Mouse (Mus musculus): Measurements from ENCODE around the gene Htr2a.
A peak's percentile ranks its signal among the peaks of the same experiment; 100 is the strongest.

The Htr2a gene

GRCm38 (mm10) chr14:74640819-74641381 is at the start of gene Htr2a:
Gene Htr2a, plus strand, starts transcription at chr14:74640840.
- DNase-seq, result peak; percentile 86

GRCm38 (mm10) chr14:74601333-74602087 is 39.1 kb upstream of the Htr2a start:
- no peak for DNase-seq

- no peak for DNase-seq
These were observed 38.1 kb upstream of the Htr2a start for GRCm38 (mm10) chr14:74602543-74602942.

- DNase-seq, result no peak
These were observed 37.4 kb upstream of the Htr2a start for GRCm38 (mm10) chr14:74603131-74603766.

GRCm38 (mm10) chr14:74611326-74611725 is 29.3 kb upstream of the Htr2a start:
- peak; percentile 88 for DNase-seq

- DNase-seq, result no peak
These were observed 21.8 kb upstream of the Htr2a start for GRCm38 (mm10) chr14:74618858-74619257.

- DNase-seq, result peak; percentile 67
These were observed 2.6 kb upstream of the Htr2a start for GRCm38 (mm10) chr14:74638071-74638470.

- DNase-seq, result peak; percentile 82
These were observed 1.1 kb downstream of the Htr2a start for GRCm38 (mm10) chr14:74641668-74642230.

- peak; percentile 96 for DNase-seq
These were observed 2.7 kb downstream of the Htr2a start for GRCm38 (mm10) chr14:74643296-74643695.

GRCm38 (mm10) chr14:74646107-74646793 is 5.6 kb downstream of the Htr2a start:
- peak; percentile 92 for DNase-seq

- DNase-seq, result peak; percentile 79
These were observed 9.4 kb downstream of the Htr2a start for GRCm38 (mm10) chr14:74650001-74650400.

- DNase-seq, result peak; percentile 41
These were observed 11.0 kb downstream of the Htr2a start for GRCm38 (mm10) chr14:74651678-74652077.

- DNase-seq, result peak; percentile 91
These were observed 16.6 kb downstream of the Htr2a start for GRCm38 (mm10) chr14:74657227-74657626.

- DNase-seq, result peak; percentile 58
These were observed 18.8 kb downstream of the Htr2a start for GRCm38 (mm10) chr14:74659411-74659841.

GRCm38 (mm10) chr14:74672137-74673019 is 31.7 kb downstream of the Htr2a start:
- peak; percentile 81 for DNase-seq

- DNase-seq, result no peak
These were observed 32.3 kb downstream of the Htr2a start for GRCm38 (mm10) chr14:74673020-74673350.

- DNase-seq, result peak; percentile 7
These were observed 32.9 kb downstream of the Htr2a start for GRCm38 (mm10) chr14:74673584-74673983.

- peak; percentile 67 for DNase-seq
These were observed 39.2 kb downstream of the Htr2a start for GRCm38 (mm10) chr14:74679841-74680240.

GRCm38 (mm10) chr14:74684298-74684978 is 43.8 kb downstream of the Htr2a start:
- no peak for DNase-seq

- DNase-seq, result no peak
These were observed 51.3 kb downstream of the Htr2a start for GRCm38 (mm10) chr14:74691963-74692362.

- no peak for DNase-seq
These were observed 56.1 kb downstream of the Htr2a start for GRCm38 (mm10) chr14:74696766-74697165.
